Mouse (Mus musculus): ENCODE results near the gene Nobox. TPM values are rescaled to one million over a fixed set of nuclear protein-coding genes. Genes with fewer than 3 reads are reported as not detected.
A peak's percentile ranks its signal among the peaks of the same experiment; 100 is the strongest.

Gene Nobox
- total RNA-seq, 2 experiments from 2014 or later, result not detected

DNA sequence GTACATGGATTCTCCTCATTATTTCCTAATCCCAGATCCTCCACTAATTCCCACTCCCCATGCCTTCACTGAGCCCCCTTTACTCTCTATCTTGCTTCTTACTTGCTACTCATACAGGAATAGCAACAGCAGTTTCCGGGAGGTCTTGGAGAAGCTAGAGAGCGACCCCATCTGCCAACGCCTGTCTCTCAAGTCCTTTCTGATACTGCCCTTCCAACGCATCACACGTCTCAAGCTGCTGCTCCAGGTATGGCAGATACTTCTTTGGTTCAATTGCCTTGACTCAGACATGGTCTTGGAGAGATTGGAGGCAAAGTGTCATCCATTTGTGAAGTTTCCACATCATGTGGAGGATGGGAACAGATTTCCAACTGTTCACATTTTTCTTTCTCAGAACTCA lies 28.9 kb downstream of the Nobox start:
- ATAC-seq (replicated peaks; ENCODE audit: low FRiP score, low TSS enrichment, poor library complexity, severe bottlenecking), result no peak

GRCm38 (mm10) chr6:43278247-43278646 lies 31.1 kb downstream of the Nobox start:
- no peak for ATAC-seq (replicated peaks; ENCODE audit: low FRiP score, low TSS enrichment, poor library complexity, severe bottlenecking)

- ATAC-seq (replicated peaks; ENCODE audit: low FRiP score, low TSS enrichment, poor library complexity, severe bottlenecking), result no peak
Measured at GRCm38 (mm10) chr6:43274123-43274522, 35.2 kb downstream of the Nobox start.

GRCm38 (mm10) chr6:43272597-43272996 lies 36.8 kb downstream of the Nobox start:
- no peak for ATAC-seq (replicated peaks; ENCODE audit: low FRiP score, low TSS enrichment, poor library complexity, severe bottlenecking)

DNA sequence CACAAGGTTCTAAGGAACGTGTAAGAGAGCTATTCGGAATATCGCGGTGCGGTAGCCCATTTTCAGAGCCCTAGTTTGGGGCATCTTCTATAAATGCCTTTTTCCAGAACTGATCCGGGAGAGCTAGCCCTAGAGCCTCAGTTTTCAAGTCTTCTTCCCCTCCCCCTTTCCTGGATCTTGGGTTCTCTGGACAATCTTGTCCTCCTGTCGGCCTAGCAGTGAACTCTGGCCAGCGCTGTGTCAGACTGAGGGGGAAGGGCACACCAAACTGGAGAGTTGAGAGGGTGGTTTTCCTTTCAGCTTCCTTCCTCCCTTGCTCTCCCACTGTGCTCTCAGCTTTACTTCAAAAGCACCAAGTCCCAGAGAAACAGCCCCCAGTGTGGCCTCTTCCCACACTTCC lies 43.0 kb downstream of the Nobox start:
- no peak for ATAC-seq (replicated peaks; ENCODE audit: low FRiP score, low TSS enrichment, poor library complexity, severe bottlenecking)

- peak; percentile 26; the same call in 1 of the 2 replicates for ATAC-seq (replicated peaks; ENCODE audit: low FRiP score, low TSS enrichment, poor library complexity, severe bottlenecking)
Measured at GRCm38 (mm10) chr6:43265363-43266041, 43.9 kb downstream of the Nobox start, which contains the start of gene Arhgef5. Gene Arhgef5, plus strand, starts transcription at chr6:43265582.

GRCm38 (mm10) chr6:43260756-43261155 lies 48.6 kb downstream of the Nobox start:
- no peak for ATAC-seq (replicated peaks; ENCODE audit: low FRiP score, low TSS enrichment, poor library complexity, severe bottlenecking)

DNA sequence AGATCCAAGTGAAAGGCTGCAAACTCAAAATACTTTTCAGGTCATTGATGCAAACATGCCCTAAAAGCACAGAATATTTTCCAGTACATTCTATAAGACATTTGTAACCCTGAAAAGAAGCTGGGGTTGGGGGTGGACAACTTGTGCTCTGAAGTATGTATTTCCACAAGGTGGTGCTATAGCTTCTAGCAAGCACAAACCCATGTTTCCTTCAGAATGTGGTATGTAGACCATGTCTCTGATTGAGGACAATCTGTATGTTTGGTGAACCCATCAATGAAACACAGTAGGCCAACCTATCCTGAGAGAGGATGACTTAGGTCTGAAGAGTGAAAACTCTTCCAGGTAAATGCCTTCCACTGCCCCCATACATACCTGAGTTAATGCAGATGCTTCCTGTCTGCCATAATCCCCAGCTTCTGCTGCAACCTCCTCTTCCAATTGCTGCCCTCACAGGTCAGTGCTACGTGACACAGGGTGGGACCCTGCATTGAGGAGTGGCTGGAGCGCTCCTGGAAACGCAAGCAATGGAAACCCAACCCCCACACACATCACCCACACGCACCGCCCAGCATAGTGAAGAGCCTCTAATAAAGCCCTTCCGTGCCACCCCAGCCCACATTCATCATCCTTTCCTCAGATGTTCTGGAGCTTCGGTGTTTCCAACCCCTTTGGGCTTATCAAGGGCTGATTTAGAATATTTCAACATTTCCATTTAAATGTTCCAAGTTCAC lies 55.0 kb downstream of the Nobox start:
- ATAC-seq (replicated peaks; ENCODE audit: low FRiP score, low TSS enrichment, poor library complexity, severe bottlenecking), result peak; percentile 55; the same call in 1 of the 2 replicates

Other genes with a start within 250 kb of the Nobox start
- not detected in 2 replicates for gene Olfr441, start 203.2 kb downstream of the Nobox start, total RNA-seq (2014; fragmentation: Nextera tagmentation)
- not detected in 2 replicates for gene Olfr441, start 203.2 kb downstream of the Nobox start, total RNA-seq (2017)
- gene Olfr237-ps1, start 163.0 kb downstream of the Nobox start, total RNA-seq (2014; fragmentation: Nextera tagmentation), result not detected in 2 replicates
- not detected in 2 replicates for gene Olfr237-ps1, start 163.0 kb downstream of the Nobox start, total RNA-seq (2017)
- not detected in 2 replicates for gene Olfr437, start 146.3 kb downstream of the Nobox start, total RNA-seq (2014; fragmentation: Nextera tagmentation)
- not detected in 2 replicates for gene Olfr437, start 146.3 kb downstream of the Nobox start, total RNA-seq (2017)
- not detected in 2 replicates for gene Olfr13, start 137.4 kb downstream of the Nobox start, total RNA-seq (2014; fragmentation: Nextera tagmentation)
- gene Olfr13, start 137.4 kb downstream of the Nobox start, total RNA-seq (2017), result not detected in 2 replicates
- not detected in 2 replicates for gene Olfr435, start 112.4 kb downstream of the Nobox start, total RNA-seq (2014; fragmentation: Nextera tagmentation)
- gene Olfr435, start 112.4 kb downstream of the Nobox start, total RNA-seq (2017), result not detected in 2 replicates
- gene Olfr434, start 96.5 kb downstream of the Nobox start, total RNA-seq (2014; fragmentation: Nextera tagmentation), result not detected in 2 replicates
- not detected in 2 replicates for gene Olfr434, start 96.5 kb downstream of the Nobox start, total RNA-seq (2017)
- gene Olfr47, start 78.0 kb downstream of the Nobox start, total RNA-seq (2014; fragmentation: Nextera tagmentation), result not detected in 2 replicates
- not detected in 2 replicates for gene Olfr47, start 78.0 kb downstream of the Nobox start, total RNA-seq (2017)
- gene Arhgef5, start 44.0 kb downstream of the Nobox start, total RNA-seq (2014; fragmentation: Nextera tagmentation), result 1.9 and 2.4 TPM in 2 replicates
- 0.89 and 1.3 TPM in 2 replicates for gene Arhgef5, start 44.0 kb downstream of the Nobox start, total RNA-seq (2017)

Data from megakaryocyte-erythroid progenitor cell, adult 5-6 weeks (primary cell).